Mouse (Mus musculus): ENCODE results near the gene Clmp. TPM values are rescaled to one million over a fixed set of nuclear protein-coding genes. Genes with fewer than 3 reads are reported as not detected.

Gene Clmp
- polyA plus RNA-seq, 1 experiment, result 3.5 TPM

- Histone ChIP-seq H3K4me1 (ENCODE audit: control insufficient read depth, insufficient read depth, low read length) (peaks cover 1% of the 10 kb centered on the region), H3K27ac (ENCODE audit: insufficient read depth, low read length) (no peak overlapping the region), H3K9me3 (replicated peaks; ENCODE audit: control insufficient read depth, insufficient read depth, low read length, poor library complexity, severe bottlenecking) (no peaks in the 10 kb centered on the region), H3K4me3 (ENCODE audit: low read depth, low read length) (no peak overlapping the region), H3K27me3 (ENCODE audit: control insufficient read depth, insufficient read depth, low read length, poor library complexity, severe bottlenecking) (no peaks in the 10 kb centered on the region), H3K36me3 (ENCODE audit: control insufficient read depth, insufficient read depth, low read length, poor library complexity, severe bottlenecking) (no peaks in the 10 kb centered on the region), H3K9ac (ENCODE audit: low read depth, poor library complexity, severe bottlenecking) (no peak overlapping the region)
- no peak for TF ChIP-seq EP300 (IDR thresholded peaks at IDR 0.05; ENCODE audit: insufficient read depth, low read depth, low read length)
- no peak for TF ChIP-seq POLR2A (IDR thresholded peaks at IDR 0.05; ENCODE audit: insufficient read depth, low read length)
- no peak for TF ChIP-seq CTCF (IDR thresholded peaks at IDR 0.05; ENCODE audit: low read depth, low read length)
Observed at GRCm38 (mm10) chr9:40666190-40666803, 19.5 kb upstream of the Clmp start.

GRCm38 (mm10) chr9:40670313-40670712, 15.4 kb upstream of the Clmp start, which contains the start of gene Gm21915:
Gene Gm21915, plus strand, starts transcription at chr9:40670613.
- Histone ChIP-seq H3K4me1 (ENCODE audit: control insufficient read depth, insufficient read depth, low read length) (peaks cover 2% of the 10 kb centered on the region), H3K36me3 (ENCODE audit: control insufficient read depth, insufficient read depth, low read length, poor library complexity, severe bottlenecking) (no peaks in the 10 kb centered on the region), H3K9me3 (replicated peaks; ENCODE audit: control insufficient read depth, insufficient read depth, low read length, poor library complexity, severe bottlenecking) (no peaks in the 10 kb centered on the region), H3K27me3 (ENCODE audit: control insufficient read depth, insufficient read depth, low read length, poor library complexity, severe bottlenecking) (no peaks in the 10 kb centered on the region), H3K4me3 (ENCODE audit: low read depth, low read length) (no peak within 1 kb of the TSS), H3K27ac (ENCODE audit: insufficient read depth, low read length) (no peak within 1 kb of the TSS), H3K9ac (ENCODE audit: low read depth, poor library complexity, severe bottlenecking) (no peak within 1 kb of the TSS)
- no peak for TF ChIP-seq EP300 (IDR thresholded peaks at IDR 0.05; ENCODE audit: insufficient read depth, low read depth, low read length)
- no peak for TF ChIP-seq POLR2A (IDR thresholded peaks at IDR 0.05; ENCODE audit: insufficient read depth, low read length)
- no peak for TF ChIP-seq CTCF (IDR thresholded peaks at IDR 0.05; ENCODE audit: low read depth, low read length)

GRCm38 (mm10) chr9:40671323-40671930, 14.3 kb upstream of the Clmp start:
- Histone ChIP-seq H3K4me1 (ENCODE audit: control insufficient read depth, insufficient read depth, low read length) (peaks cover 2% of the 10 kb centered on the region), H3K36me3 (ENCODE audit: control insufficient read depth, insufficient read depth, low read length, poor library complexity, severe bottlenecking) (no peaks in the 10 kb centered on the region), H3K9ac (ENCODE audit: low read depth, poor library complexity, severe bottlenecking) (no peak overlapping the region), H3K27me3 (ENCODE audit: control insufficient read depth, insufficient read depth, low read length, poor library complexity, severe bottlenecking) (no peaks in the 10 kb centered on the region), H3K27ac (ENCODE audit: insufficient read depth, low read length) (no peak overlapping the region), H3K4me3 (ENCODE audit: low read depth, low read length) (no peak overlapping the region), H3K9me3 (replicated peaks; ENCODE audit: control insufficient read depth, insufficient read depth, low read length, poor library complexity, severe bottlenecking) (no peaks in the 10 kb centered on the region)
- TF ChIP-seq POLR2A (IDR thresholded peaks at IDR 0.05; ENCODE audit: insufficient read depth, low read length) (no peak), CTCF (IDR thresholded peaks at IDR 0.05; ENCODE audit: low read depth, low read length) (no peak), EP300 (IDR thresholded peaks at IDR 0.05; ENCODE audit: insufficient read depth, low read depth, low read length) (no peak)

- no peak overlapping the region for H3K9ac ChIP-seq (ENCODE audit: low read depth, poor library complexity, severe bottlenecking)
- no peaks in the 10 kb centered on the region for H3K27me3 ChIP-seq (ENCODE audit: control insufficient read depth, insufficient read depth, low read length, poor library complexity, severe bottlenecking)
- TF ChIP-seq POLR2A (IDR thresholded peaks at IDR 0.05; ENCODE audit: insufficient read depth, low read length) (no peak), EP300 (IDR thresholded peaks at IDR 0.05; ENCODE audit: insufficient read depth, low read depth, low read length) (no peak), CTCF (IDR thresholded peaks at IDR 0.05; ENCODE audit: low read depth, low read length) (no peak)
- no peaks in the 10 kb centered on the region for H3K36me3 ChIP-seq (ENCODE audit: control insufficient read depth, insufficient read depth, low read length, poor library complexity, severe bottlenecking)
- H3K9me3 ChIP-seq (replicated peaks; ENCODE audit: control insufficient read depth, insufficient read depth, low read length, poor library complexity, severe bottlenecking), result no peaks in the 10 kb centered on the region
- H3K4me1 ChIP-seq (ENCODE audit: control insufficient read depth, insufficient read depth, low read length), result peaks cover 2% of the 10 kb centered on the region
- H3K4me3 ChIP-seq (ENCODE audit: low read depth, low read length), result no peak overlapping the region
- H3K27ac ChIP-seq (ENCODE audit: insufficient read depth, low read length), result no peak overlapping the region
Observed at GRCm38 (mm10) chr9:40675203-40675958, 10.4 kb upstream of the Clmp start.

GRCm38 (mm10) chr9:40678653-40679052, 7.1 kb upstream of the Clmp start:
- H3K9ac ChIP-seq (ENCODE audit: low read depth, poor library complexity, severe bottlenecking), result no peak overlapping the region
- no peak overlapping the region for H3K4me3 ChIP-seq (ENCODE audit: low read depth, low read length)
- H3K9me3 ChIP-seq (replicated peaks; ENCODE audit: control insufficient read depth, insufficient read depth, low read length, poor library complexity, severe bottlenecking), result no peaks in the 10 kb centered on the region
- no peak for TF ChIP-seq EP300 (IDR thresholded peaks at IDR 0.05; ENCODE audit: insufficient read depth, low read depth, low read length)
- no peak for TF ChIP-seq POLR2A (IDR thresholded peaks at IDR 0.05; ENCODE audit: insufficient read depth, low read length)
- no peak for TF ChIP-seq CTCF (IDR thresholded peaks at IDR 0.05; ENCODE audit: low read depth, low read length)
- H3K36me3 ChIP-seq (ENCODE audit: control insufficient read depth, insufficient read depth, low read length, poor library complexity, severe bottlenecking), result no peaks in the 10 kb centered on the region
- no peak overlapping the region for H3K27ac ChIP-seq (ENCODE audit: insufficient read depth, low read length)
- no peaks in the 10 kb centered on the region for H3K27me3 ChIP-seq (ENCODE audit: control insufficient read depth, insufficient read depth, low read length, poor library complexity, severe bottlenecking)
- no peaks in the 10 kb centered on the region for H3K4me1 ChIP-seq (ENCODE audit: control insufficient read depth, insufficient read depth, low read length)

Measured in ES-Bruce4 (cell line).